30 mouse cellular contexts compared by ENCODE assay signal in genomic region chr14:73354700-73355099, GRCm38 (mm10).
"Had no signal": no experiment of that assay in that cellular context is flagged by ENCODE, and none has a peak within 500 bp of the region (broad histone marks: within the 10 kb centered on the region; RNA-seq: fewer than 3 reads in every experiment).

No protein-coding gene starts in this region.

- H3K9me3 ChIP-seq: limb, embryonic 10.5 days; limb, embryonic 12.5 days; limb, embryonic 13.5 days; limb, embryonic 15.5 days; liver, embryonic 13.5 days; liver, embryonic 15.5 days; lung, embryonic 15.5 days; midbrain, embryonic 12.5 days; midbrain, embryonic 13.5 days; midbrain, embryonic 15.5 days; neural tube, embryonic 12.5 days had no signal

- H3K27ac ChIP-seq: limb, embryonic 10.5 days; limb, embryonic 12.5 days; limb, embryonic 13.5 days; limb, embryonic 15.5 days; liver, embryonic 12.5 days; liver, embryonic 13.5 days; liver, embryonic 14.5 days; liver, embryonic 15.5 days; lung, embryonic 15.5 days; macrophage; midbrain, embryonic 12.5 days; midbrain, embryonic 13.5 days; midbrain, embryonic 15.5 days; neural tube, embryonic 12.5 days had no signal

- H3K4me1 ChIP-seq: limb, embryonic 10.5 days; limb, embryonic 12.5 days; limb, embryonic 13.5 days; limb, embryonic 15.5 days; liver, embryonic 15.5 days; lung, embryonic 15.5 days; midbrain, embryonic 13.5 days; midbrain, embryonic 15.5 days; neural tube, embryonic 12.5 days had no signal

- H3K9ac ChIP-seq: limb, embryonic 12.5 days; limb, embryonic 13.5 days; limb, embryonic 15.5 days; liver, embryonic 12.5 days; liver, embryonic 13.5 days; liver, embryonic 14.5 days; liver, embryonic 15.5 days; liver, postnatal 0 days; lung, embryonic 14.5 days; lung, embryonic 15.5 days; midbrain, embryonic 12.5 days; midbrain, embryonic 13.5 days; midbrain, embryonic 15.5 days; neural tube, embryonic 12.5 days had no signal

- DNase-seq: left cerebral cortex, postnatal 4 days; liver; liver, embryonic 13.5 days; liver, postnatal 0 days; lung, adult 18-20 months; lung, adult 2 months; lung, embryonic 14.5 days; lung, postnatal 10 days; lung, postnatal 14 days; lung, postnatal 36 days; lung, postnatal 4 days; midbrain, embryonic 14.5 days had no signal

- H3K4me3 ChIP-seq: limb, embryonic 10.5 days; limb, embryonic 12.5 days; limb, embryonic 13.5 days; limb, embryonic 15.5 days; liver, embryonic 12.5 days; liver, embryonic 13.5 days; liver, embryonic 15.5 days; lung, embryonic 15.5 days; megakaryocyte, embryonic 14.5 days; midbrain, embryonic 12.5 days; midbrain, embryonic 13.5 days; midbrain, embryonic 15.5 days; myocyte; neural tube, embryonic 12.5 days had no signal

- H3K27me3 ChIP-seq: limb, embryonic 12.5 days; limb, embryonic 13.5 days; limb, embryonic 15.5 days; liver, embryonic 12.5 days; liver, embryonic 13.5 days; liver, embryonic 15.5 days; lung, embryonic 15.5 days; megakaryocyte, embryonic 14.5 days; midbrain, embryonic 12.5 days; midbrain, embryonic 13.5 days; midbrain, embryonic 15.5 days; neural tube, embryonic 12.5 days had no signal

- H3K4me2 ChIP-seq: limb, embryonic 12.5 days; limb, embryonic 13.5 days; limb, embryonic 15.5 days; liver, embryonic 11.5 days; liver, embryonic 12.5 days; liver, embryonic 13.5 days; liver, embryonic 15.5 days; lung, embryonic 14.5 days; lung, embryonic 15.5 days; midbrain, embryonic 12.5 days; midbrain, embryonic 13.5 days; midbrain, embryonic 15.5 days; neural tube, embryonic 12.5 days had no signal

- ATAC-seq: liver, embryonic 12.5 days; liver, postnatal 0 days; lung, postnatal 0 days; midbrain, embryonic 13.5 days; midbrain, embryonic 15.5 days; midbrain, embryonic 16.5 days had no signal
